Comparison of ENCODE assay signal across 9 mouse cellular contexts in the genomic region with DNA sequence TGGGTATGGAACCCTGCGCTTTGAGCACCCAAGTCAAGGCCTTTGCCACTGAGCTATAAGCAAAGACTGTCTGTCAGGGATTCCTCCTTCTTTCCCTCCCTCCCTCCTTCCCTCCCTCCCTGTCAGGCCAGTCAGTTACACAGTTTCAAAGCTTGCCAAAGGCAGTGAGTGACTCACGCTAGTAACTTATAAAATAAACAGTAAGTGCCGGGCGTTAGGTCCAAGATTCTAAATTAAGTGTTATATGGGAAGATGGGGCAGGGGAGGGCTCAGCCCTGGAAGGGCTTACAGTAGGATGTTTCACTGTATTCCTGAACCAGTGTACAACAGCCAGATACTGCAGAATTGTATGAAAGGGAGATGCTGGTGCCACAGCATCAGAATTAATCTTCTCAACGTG. TPM values are rescaled to one million over a fixed set of nuclear protein-coding genes. Genes with fewer than 3 reads are reported as not detected.
DNase-seq lines count a peak whose midpoint lies in the region; ATAC-seq and TF ChIP-seq lines count a peak whose summit lies in the region.
"Had no signal": no experiment of that assay in that cellular context is flagged by ENCODE, and none has a peak within 500 bp of the region (broad histone marks: within the 10 kb centered on the region; RNA-seq: fewer than 3 reads in every experiment).

No protein-coding gene starts in this region.

- no peak for TF ChIP-seq CTCF in left cerebral cortex, adult 2 months (IDR thresholded peaks at IDR 0.05)
- no peak for TF ChIP-seq CTCF in forebrain, postnatal 0 days (IDR thresholded peaks at IDR 0.05; ENCODE audit: low read depth)

- intact Hi-C loops in left cerebral cortex, adult 2 months (cut with DNase I) = loop anchor here (5.0 kb wide), 5 partner anchors 94 to 669 kb away; no protein-coding TSS in a partner anchor
- intact Hi-C loops in left cerebral cortex, postnatal 10 days (cut with DNase I) = loop anchor here (5.0 to 10.0 kb wide), 2 partner anchors 236 to 597 kb away; no protein-coding TSS in a partner anchor

- peak overlapping the region; percentile 93 for H3K4me2 ChIP-seq in forebrain, postnatal 0 days (ENCODE audit: low read depth)
- peak overlapping the region; percentile 36 for H3K4me2 ChIP-seq in stomach, embryonic 15.5 days
- H3K4me2 ChIP-seq: liver, embryonic 15.5 days had no signal

- no peak for DNase-seq in left cerebral cortex, adult 2 months (ENCODE audit: extremely low spot score in 1 of 2, low spot score in 2 of 2)
- DNase-seq in left cerebral cortex, adult 8-10 months (ENCODE audit: low spot score in 2 of 2) = no peak
- no peak for DNase-seq in forebrain, postnatal 0 days
- DNase-seq in lung, adult 18-20 months = peak; percentile 22 to 56
- DNase-seq in left cerebral cortex, postnatal 10 days (ENCODE audit: extremely low spot score in 1 of 2, low spot score in 2 of 2) = no peak
- DNase-seq: right cerebral cortex, postnatal 25 days had no signal

- peak overlapping the region; percentile 10; the same call in 1 of the 2 replicates for H3K9ac ChIP-seq in forebrain, postnatal 0 days
- H3K9ac ChIP-seq in stomach, embryonic 15.5 days = no peak overlapping the region
- H3K9ac ChIP-seq: liver, embryonic 15.5 days had no signal

- H3K9me3 ChIP-seq in forebrain, postnatal 0 days (ENCODE audit: low read length) = no peaks in the 10 kb centered on the region
- H3K9me3 ChIP-seq in stomach, embryonic 15.5 days = no peaks in the 10 kb centered on the region
- H3K9me3 ChIP-seq: liver, embryonic 15.5 days had no signal

- H3K36me3 ChIP-seq in forebrain, postnatal 0 days (ENCODE audit: insufficient read depth) = no peaks in the 10 kb centered on the region
- no peaks in the 10 kb centered on the region for H3K36me3 ChIP-seq in stomach, embryonic 15.5 days
- H3K36me3 ChIP-seq: liver, embryonic 15.5 days had no signal

- peak overlapping the region; percentile 76; the same call in 1 of the 2 replicates for H3K4me3 ChIP-seq in left cerebral cortex, adult 2 months
- H3K4me3 ChIP-seq in forebrain, postnatal 0 days (ENCODE audit: low read depth, low read length) = peak overlapping the region; percentile 62
- no peak overlapping the region; the same call in 1 of the 2 replicates for H3K4me3 ChIP-seq in stomach, embryonic 15.5 days (replicated peaks)
- H3K4me3 ChIP-seq: liver, embryonic 15.5 days had no signal

- H3K27me3 ChIP-seq in forebrain, postnatal 0 days (ENCODE audit: insufficient read depth, low read length) = peaks cover 4% of the 10 kb centered on the region
- H3K27me3 ChIP-seq in stomach, embryonic 15.5 days (replicated peaks) = no peaks in the 10 kb centered on the region

- H3K4me1 ChIP-seq in forebrain, postnatal 0 days (ENCODE audit: insufficient read depth) = peaks cover 6% of the 10 kb centered on the region; the same call in 1 of the 2 replicates
- no peaks in the 10 kb centered on the region for H3K4me1 ChIP-seq in stomach, embryonic 15.5 days
- H3K4me1 ChIP-seq: liver, embryonic 15.5 days had no signal

- no peak for ATAC-seq in forebrain, postnatal 0 days
- ATAC-seq in stomach, embryonic 15.5 days (ENCODE audit: insufficient read depth, low FRiP score, low read depth) = no peak
- ATAC-seq in erythroblast, adult 5-6 weeks (replicated peaks; ENCODE audit: low FRiP score, poor library complexity, severe bottlenecking) = no peak

- 59% methylated on average over 5 of the region's 5 CpGs for WGBS in forebrain, postnatal 0 days
- 32% methylated on average over 5 of the region's 5 CpGs for WGBS in stomach, embryonic 15.5 days

- H3K27ac ChIP-seq in left cerebral cortex, adult 2 months = no peak overlapping the region
- no peak overlapping the region for H3K27ac ChIP-seq in forebrain, postnatal 0 days (ENCODE audit: low read depth, low read length)
- no peak overlapping the region for H3K27ac ChIP-seq in stomach, embryonic 15.5 days
- H3K27ac ChIP-seq: liver, embryonic 15.5 days had no signal

RNA-seq across cellular contexts. Expression of a gene that starts 2.8 kb away (rescaled TPM):
- total RNA-seq in left cerebral cortex, adult 2 months (2021) = 10 to 100 TPM; 37.6 to 42.5 TPM
- total RNA-seq in left cerebral cortex, adult 8-10 months (2022) = 10 to 100 TPM; 41.9 to 47.3 (median 44.4) TPM
- 26.6 and 33.2 TPM in 2 replicates for total RNA-seq in forebrain, postnatal 0 days (2014; rRNA removed)
- polyA plus RNA-seq in forebrain, postnatal 0 days (2015; fragmentation: Nextera tagmentation; extraction: Ambion mirVana) = 7.9 and 12.9 TPM in 2 replicates
- 12.4 and 13.3 TPM in 2 replicates for polyA plus RNA-seq in stomach, embryonic 15.5 days (2015; fragmentation: Nextera tagmentation; extraction: Ambion mirVana)
- 0.19 and 0.42 TPM in 2 replicates for total RNA-seq in erythroblast, adult 5-6 weeks (2015; ENCODE audit: low replicate concordance)
- total RNA-seq in erythroblast, adult 5-6 weeks (2017; ENCODE audit: low replicate concordance) = 0.60 and 0.84 TPM in 2 replicates
- 10 to 100 TPM; 40.4 to 43.0 TPM for total RNA-seq in left cerebral cortex, postnatal 10 days (2021)

Comparison
In these comparisons a context has a peak if more than half of its experiments do, and no peak if none do; other contexts are left out.
1. DNase-seq: peak in lung, adult 18-20 months (2 of 2); none in left cerebral cortex, adult 2 months (0 of 2), left cerebral cortex, adult 8-10 months (0 of 2), forebrain, postnatal 0 days (single experiment) and left cerebral cortex, postnatal 10 days (0 of 2).
2. RNA of a gene that starts 2.8 kb away (total RNA-seq): 41.9 to 47.3 TPM in left cerebral cortex, adult 8-10 months, 40.4 to 43.0 TPM in left cerebral cortex, postnatal 10 days, 37.6 to 42.5 TPM in left cerebral cortex, adult 2 months and 26.6 to 33.2 TPM in forebrain, postnatal 0 days; 0.19 to 0.84 TPM in erythroblast, adult 5-6 weeks; every median in the first group is over 10 times any median in the second.